Mouse (Mus musculus) heart, embryonic 15.5 days (tissue): ENCODE results near the gene Alg5. TPM values are rescaled to one million over a fixed set of nuclear protein-coding genes. Genes with fewer than 3 reads are reported as not detected.
A peak's percentile ranks its signal among the peaks of the same experiment; 100 is the strongest.

ENCODE experiments used
- ATAC-seq: fragments of 200-750 bp; cut with Nextera tagmentation; replicated peaks from 2 replicates; pipeline ENCODE4 v1.8.0; 2017; ENCODE audit warnings: low read depth, moderate TSS enrichment; ENCODE audit not compliant: insufficient number of reproducible peaks, insufficient read depth, low FRiP score
- H3K27ac ChIP-seq: fragments of 300-500 bp; sonication (generic); 2 replicates; pipeline ENCODE4 v1.5.1; 2015; ENCODE audit warnings: mild to moderate bottlenecking, inconsistent platforms
- H3K27me3 ChIP-seq: fragments of 300-500 bp; sonication (generic); 2 replicates; pipeline ENCODE4 v1.6.1; 2015; ENCODE audit warnings: inconsistent platforms
- H3K36me3 ChIP-seq: fragments of 300-500 bp; sonication (generic); 2 replicates; pipeline ENCODE4 v1.6.1; 2015; ENCODE audit warnings: mild to moderate bottlenecking, inconsistent platforms
- H3K4me1 ChIP-seq: fragments of 300-500 bp; sonication (generic); replicated peaks from 2 replicates; pipeline ENCODE4 v1.6.1; 2015; ENCODE audit warnings: inconsistent platforms
- H3K4me2 ChIP-seq: fragments of 300-500 bp; sonication (generic); 2 replicates; pipeline ENCODE4 v1.6.1; 2015; ENCODE audit warnings: inconsistent platforms, mild to moderate bottlenecking, moderate library complexity
- H3K4me3 ChIP-seq: fragments of 300-500 bp; sonication (generic); 2 replicates; pipeline ENCODE4 v1.5.1; 2015; ENCODE audit warnings: mild to moderate bottlenecking, inconsistent platforms
- H3K9ac ChIP-seq: fragments of 300-500 bp; sonication (generic); 2 replicates; pipeline ENCODE4 v1.6.1; 2015; ENCODE audit warnings: mild to moderate bottlenecking, inconsistent platforms
- H3K9me3 ChIP-seq: fragments of 300-500 bp; sonication (generic); replicated peaks from 2 replicates; pipeline ENCODE4 v1.6.1; 2016; ENCODE audit warnings: inconsistent platforms
- WGBS: fragments of 180-500 bp; shearing (Covaris S2); methylation state at CpG from one replicate; pipeline ENCODE4 v1.1.7; 2015; ENCODE audit warnings: mixed read lengths; 5-methylcytosine and 5-hydroxymethylcytosine counted together
- polyA plus RNA-seq: library from polyadenylated mRNA; unstranded; fragments of >200 nt; fragmentation: Nextera tagmentation; extraction: Ambion mirVana; gene quantifications from 2 replicates; pipeline ENCODE4 v1.2.1, GENCODE M21; 2015

Gene Alg5
- polyA plus RNA-seq, 1 experiment from 2014 or later = 32.9 TPM

DNA sequence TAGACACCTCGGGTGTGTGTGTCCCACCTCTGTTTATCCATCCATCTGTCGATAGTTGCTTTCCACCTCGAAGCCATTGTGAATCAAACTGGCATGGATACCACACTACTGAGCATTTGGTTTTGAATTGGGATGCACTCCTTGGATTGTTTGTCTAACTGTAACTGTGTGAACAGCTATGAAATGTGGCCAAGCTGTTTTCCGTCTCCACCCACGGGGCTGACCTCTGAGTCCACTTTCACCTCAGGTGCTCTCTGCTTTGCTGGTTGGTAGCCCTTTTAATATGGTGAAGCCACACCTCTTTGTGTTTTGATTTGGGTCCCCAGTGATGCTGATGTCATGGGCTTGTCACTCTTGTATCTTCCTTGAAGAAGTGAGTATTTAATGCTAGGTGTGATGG, 31.5 kb downstream of the Alg5 start:
- H3K9ac ChIP-seq = no peak overlapping the region
- 75% methylated on average over 5 of the region's 5 CpGs for whole genome bisulfite sequencing
- H3K4me1 ChIP-seq = peaks cover 5% of the 10 kb centered on the region; the same call in 1 of the 2 replicates
- no peaks in the 10 kb centered on the region for H3K27me3 ChIP-seq
- no peaks in the 10 kb centered on the region for H3K9me3 ChIP-seq
- no peak for ATAC-seq
- H3K36me3 ChIP-seq = no peaks in the 10 kb centered on the region
- H3K27ac ChIP-seq = no peak overlapping the region
- no peak overlapping the region for H3K4me2 ChIP-seq
- H3K4me3 ChIP-seq = no peak overlapping the region

DNA sequence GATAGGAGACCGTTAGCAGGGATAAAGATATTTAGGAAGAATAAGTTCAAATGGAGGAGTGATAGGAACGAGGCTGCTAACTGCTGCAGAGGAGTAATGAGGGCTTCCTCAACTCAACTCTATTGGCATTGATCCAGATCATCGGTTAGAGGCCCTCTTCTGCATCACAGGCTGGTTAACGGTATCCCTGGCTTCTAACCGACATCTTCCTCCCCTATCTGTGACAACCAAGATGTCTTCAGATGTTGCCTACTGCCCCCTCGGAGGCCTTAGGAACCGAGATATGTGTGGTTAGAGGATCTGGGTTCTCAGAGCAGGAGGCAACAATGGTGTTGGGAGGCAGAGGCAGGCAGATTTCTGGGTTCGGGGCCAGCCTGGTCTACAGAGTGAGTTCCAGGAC, 33.3 kb downstream of the Alg5 start:
- Histone ChIP-seq H3K4me2 (no peak overlapping the region), H3K27ac (no peak overlapping the region), H3K4me1 (peaks cover 5% of the 10 kb centered on the region; the same call in 1 of the 2 replicates), H3K4me3 (no peak overlapping the region), H3K9ac (no peak overlapping the region), H3K27me3 (no peaks in the 10 kb centered on the region), H3K36me3 (no peaks in the 10 kb centered on the region), H3K9me3 (no peaks in the 10 kb centered on the region)
- no peak for ATAC-seq
- 76% methylated on average over 8 of the region's 8 CpGs for WGBS

GRCm38 (mm10) chr3:54769349-54770275, 34.3 kb downstream of the Alg5 start:
- Histone ChIP-seq H3K36me3 (no peaks in the 10 kb centered on the region), H3K9ac (no peak overlapping the region), H3K27ac (no peak overlapping the region), H3K4me2 (no peak overlapping the region), H3K27me3 (no peaks in the 10 kb centered on the region), H3K4me3 (no peak overlapping the region), H3K4me1 (no peaks in the 10 kb centered on the region), H3K9me3 (no peaks in the 10 kb centered on the region)
- ATAC-seq = no peak
- WGBS = 73% methylated on average over 17 of the region's 17 CpGs

GRCm38 (mm10) chr3:54773613-54774012, 38.3 kb downstream of the Alg5 start:
- Histone ChIP-seq H3K4me2 (no peak overlapping the region), H3K9me3 (no peaks in the 10 kb centered on the region), H3K27me3 (no peaks in the 10 kb centered on the region), H3K9ac (no peak overlapping the region), H3K4me3 (no peak overlapping the region), H3K27ac (no peak overlapping the region), H3K4me1 (no peaks in the 10 kb centered on the region), H3K36me3 (no peaks in the 10 kb centered on the region)
- WGBS = 83% methylated on average over 6 of the region's 6 CpGs
- no peak for ATAC-seq

GRCm38 (mm10) chr3:54775989-54776631, 40.8 kb downstream of the Alg5 start:
- Histone ChIP-seq H3K9ac (no peak overlapping the region), H3K4me2 (no peak overlapping the region), H3K4me1 (no peaks in the 10 kb centered on the region), H3K4me3 (no peak overlapping the region), H3K9me3 (no peaks in the 10 kb centered on the region), H3K36me3 (no peaks in the 10 kb centered on the region), H3K27ac (no peak overlapping the region), H3K27me3 (no peaks in the 10 kb centered on the region)
- WGBS = 56% methylated on average over 7 of the region's 7 CpGs
- no peak for ATAC-seq

GRCm38 (mm10) chr3:54790601-54791000, 55.3 kb downstream of the Alg5 start:
- H3K4me1 ChIP-seq = peaks cover 5% of the 10 kb centered on the region; the same call in 1 of the 2 replicates
- H3K36me3 ChIP-seq = peaks cover 4% of the 10 kb centered on the region; the same call in 1 of the 2 replicates
- 40% methylated on average over 2 of the region's 2 CpGs for WGBS

GRCm38 (mm10) chr3:54791822-54792677, 56.7 kb downstream of the Alg5 start:
- Histone ChIP-seq H3K9ac (no peak overlapping the region), H3K9me3 (no peaks in the 10 kb centered on the region), H3K27me3 (no peaks in the 10 kb centered on the region), H3K4me2 (no peak overlapping the region), H3K4me3 (no peak overlapping the region), H3K36me3 (no peaks in the 10 kb centered on the region; the same call in 1 of the 2 replicates), H3K27ac (no peak overlapping the region), H3K4me1 (peaks cover 5% of the 10 kb centered on the region; the same call in 1 of the 2 replicates)
- WGBS = 54% methylated on average over 10 of the region's 10 CpGs
- peak; percentile 12; the same call in 1 of the 2 replicates for ATAC-seq

More at GRCm38 (mm10) chr3:54790601-54791000, 55.3 kb downstream of the Alg5 start:
- no peak overlapping the region for H3K4me2 ChIP-seq
- H3K27ac ChIP-seq = no peak overlapping the region
- H3K9me3 ChIP-seq = no peaks in the 10 kb centered on the region
- no peak for ATAC-seq
- H3K4me3 ChIP-seq = no peak overlapping the region
- no peaks in the 10 kb centered on the region for H3K27me3 ChIP-seq
- H3K9ac ChIP-seq = no peak overlapping the region

- Histone ChIP-seq H3K9me3 (no peaks in the 10 kb centered on the region), H3K9ac (no peak overlapping the region), H3K4me1 (peaks cover 5% of the 10 kb centered on the region; the same call in 1 of the 2 replicates), H3K4me2 (no peak overlapping the region), H3K4me3 (no peak overlapping the region), H3K27me3 (no peaks in the 10 kb centered on the region), H3K27ac (no peak overlapping the region), H3K36me3 (no peaks in the 10 kb centered on the region; the same call in 1 of the 2 replicates)
- no peak for ATAC-seq
- 85% methylated on average over 6 of the region's 6 CpGs for WGBS
Observed at GRCm38 (mm10) chr3:54793762-54794161, 58.4 kb downstream of the Alg5 start.

DNA sequence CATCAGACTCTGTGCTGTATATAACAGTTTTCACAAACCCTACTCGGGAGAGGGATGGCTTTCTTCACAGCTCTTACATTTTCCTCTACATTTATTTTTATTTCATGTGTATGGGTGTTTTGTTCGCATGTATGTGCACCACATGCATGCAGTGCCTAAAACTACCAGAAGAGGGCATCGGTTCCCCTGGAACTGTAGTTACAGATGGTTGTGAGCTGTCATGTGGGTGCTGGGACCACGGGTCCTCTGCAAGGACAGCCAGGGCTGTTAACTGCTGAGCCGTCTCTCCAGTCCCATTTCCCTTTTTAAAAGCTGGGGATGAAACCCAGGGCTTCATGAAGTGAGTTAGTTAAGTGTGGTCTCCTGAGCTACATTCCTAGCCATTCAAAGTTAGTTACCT, 60.0 kb downstream of the Alg5 start:
- WGBS = 88% methylated on average over 5 of the region's 5 CpGs
- Histone ChIP-seq H3K4me1 (peaks cover 5% of the 10 kb centered on the region; the same call in 1 of the 2 replicates), H3K9ac (no peak overlapping the region), H3K4me3 (no peak overlapping the region), H3K4me2 (no peak overlapping the region), H3K9me3 (no peaks in the 10 kb centered on the region), H3K27ac (no peak overlapping the region), H3K36me3 (no peaks in the 10 kb centered on the region; the same call in 1 of the 2 replicates), H3K27me3 (no peaks in the 10 kb centered on the region)
- no peak for ATAC-seq

- Histone ChIP-seq H3K4me3 (no peak overlapping the region), H3K27me3 (no peaks in the 10 kb centered on the region), H3K4me1 (peaks cover 5% of the 10 kb centered on the region; the same call in 1 of the 2 replicates), H3K9me3 (no peaks in the 10 kb centered on the region), H3K36me3 (no peaks in the 10 kb centered on the region; the same call in 1 of the 2 replicates), H3K4me2 (no peak overlapping the region), H3K9ac (no peak overlapping the region), H3K27ac (no peak overlapping the region)
- no peak for ATAC-seq
- 95% methylated on average over 1 of the region's 1 CpGs for WGBS
Observed at GRCm38 (mm10) chr3:54795806-54796205, 60.5 kb downstream of the Alg5 start.

DNA sequence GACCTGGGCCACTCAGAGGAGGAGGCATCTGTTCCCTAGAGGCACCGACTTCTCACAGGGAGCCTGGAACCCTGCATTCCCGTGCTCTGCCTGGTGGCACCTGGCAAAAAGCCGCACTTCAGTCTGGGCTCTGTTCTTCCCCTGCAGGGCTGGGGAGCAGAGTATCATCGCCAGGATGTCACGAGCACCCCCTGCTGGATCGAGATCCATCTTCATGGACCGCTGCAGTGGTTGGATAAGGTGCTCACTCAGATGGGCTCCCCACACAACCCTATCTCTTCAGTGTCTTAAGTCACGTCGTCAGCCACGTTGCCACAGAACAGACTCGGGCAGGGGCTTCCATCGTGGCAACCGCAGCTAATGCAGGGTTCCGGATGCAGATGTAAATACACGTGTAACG, 61.9 kb downstream of the Alg5 start:
- no peaks in the 10 kb centered on the region for H3K27me3 ChIP-seq
- peaks cover 4% of the 10 kb centered on the region; the same call in 1 of the 2 replicates for H3K4me1 ChIP-seq
- no peak overlapping the region for H3K9ac ChIP-seq
- peak; percentile 68 for ATAC-seq
- WGBS = 26% methylated on average over 16 of the region's 16 CpGs
- H3K4me3 ChIP-seq = no peak overlapping the region
- H3K9me3 ChIP-seq = no peaks in the 10 kb centered on the region
- no peaks in the 10 kb centered on the region; the same call in 1 of the 2 replicates for H3K36me3 ChIP-seq
- H3K4me2 ChIP-seq = no peak overlapping the region
- H3K27ac ChIP-seq = no peak overlapping the region
